Mouse (Mus musculus): ENCODE data around the gene Skor1. TPM values are rescaled to one million over a fixed set of nuclear protein-coding genes. Genes with fewer than 3 reads are reported as not detected.

Skor1 gene
- polyA plus RNA-seq, 1 experiment, result 1.2 TPM

GRCm38 (mm10) chr9:63147786-63148409 is 863 bp downstream of the Skor1 start:
- peaks cover 41% of the 10 kb centered on the region for H3K4me1 ChIP-seq (ENCODE audit: control insufficient read depth, insufficient read depth, low read length)
- no peak overlapping the region; the same call in 1 of the 2 replicates for H3K4me3 ChIP-seq (ENCODE audit: control insufficient read depth, low read depth, low read length)
- no peaks in the 10 kb centered on the region for H3K36me3 ChIP-seq (ENCODE audit: control insufficient read depth, insufficient read depth, low read length)
- no peak overlapping the region for H3K27ac ChIP-seq (ENCODE audit: control insufficient read depth, insufficient read depth, low read depth, low read length)
- TF ChIP-seq POLR2A (IDR thresholded peaks at IDR 0.05; ENCODE audit: control insufficient read depth, low read depth, low read length), result no peak
- TF ChIP-seq CTCF (IDR thresholded peaks at IDR 0.05; ENCODE audit: control insufficient read depth, insufficient read depth, insufficient replicate concordance, low read depth, low read length), result no peak
- H3K27me3 ChIP-seq (ENCODE audit: control insufficient read depth, insufficient read depth, low read length), result peaks cover 15% of the 10 kb centered on the region

- Histone ChIP-seq H3K36me3 (ENCODE audit: control insufficient read depth, insufficient read depth, low read length) (no peaks in the 10 kb centered on the region), H3K27ac (ENCODE audit: control insufficient read depth, insufficient read depth, low read depth, low read length) (no peak overlapping the region), H3K4me1 (ENCODE audit: control insufficient read depth, insufficient read depth, low read length) (peaks cover 46% of the 10 kb centered on the region), H3K4me3 (ENCODE audit: control insufficient read depth, low read depth, low read length) (no peak overlapping the region), H3K27me3 (ENCODE audit: control insufficient read depth, insufficient read depth, low read length) (peaks cover 15% of the 10 kb centered on the region)
- TF ChIP-seq POLR2A (IDR thresholded peaks at IDR 0.05; ENCODE audit: control insufficient read depth, low read depth, low read length), result no peak
- no peak for TF ChIP-seq CTCF (IDR thresholded peaks at IDR 0.05; ENCODE audit: control insufficient read depth, insufficient read depth, insufficient replicate concordance, low read depth, low read length)
Observed at GRCm38 (mm10) chr9:63147296-63147695, 1.5 kb downstream of the Skor1 start.

- Histone ChIP-seq H3K4me1 (ENCODE audit: control insufficient read depth, insufficient read depth, low read length) (peaks cover 46% of the 10 kb centered on the region), H3K36me3 (ENCODE audit: control insufficient read depth, insufficient read depth, low read length) (no peaks in the 10 kb centered on the region), H3K27me3 (ENCODE audit: control insufficient read depth, insufficient read depth, low read length) (peaks cover 15% of the 10 kb centered on the region)
Observed at GRCm38 (mm10) chr9:63146856-63147274, 1.9 kb downstream of the Skor1 start.

GRCm38 (mm10) chr9:63146126-63146855 is 2.5 kb downstream of the Skor1 start:
- Histone ChIP-seq H3K27me3 (ENCODE audit: control insufficient read depth, insufficient read depth, low read length) (peaks cover 15% of the 10 kb centered on the region), H3K4me1 (ENCODE audit: control insufficient read depth, insufficient read depth, low read length) (peaks cover 43% of the 10 kb centered on the region), H3K36me3 (ENCODE audit: control insufficient read depth, insufficient read depth, low read length) (no peaks in the 10 kb centered on the region), H3K4me3 (ENCODE audit: control insufficient read depth, low read depth, low read length) (no peak overlapping the region), H3K27ac (ENCODE audit: control insufficient read depth, insufficient read depth, low read depth, low read length) (no peak overlapping the region)
- TF ChIP-seq CTCF (IDR thresholded peaks at IDR 0.05; ENCODE audit: control insufficient read depth, insufficient read depth, insufficient replicate concordance, low read depth, low read length), result no peak
- TF ChIP-seq POLR2A (IDR thresholded peaks at IDR 0.05; ENCODE audit: control insufficient read depth, low read depth, low read length), result no peak

More at GRCm38 (mm10) chr9:63146856-63147274, 1.9 kb downstream of the Skor1 start:
- H3K27ac ChIP-seq (ENCODE audit: control insufficient read depth, insufficient read depth, low read depth, low read length), result no peak overlapping the region
- no peak overlapping the region for H3K4me3 ChIP-seq (ENCODE audit: control insufficient read depth, low read depth, low read length)
- TF ChIP-seq POLR2A (IDR thresholded peaks at IDR 0.05; ENCODE audit: control insufficient read depth, low read depth, low read length) (no peak), CTCF (IDR thresholded peaks at IDR 0.05; ENCODE audit: control insufficient read depth, insufficient read depth, insufficient replicate concordance, low read depth, low read length) (no peak)

GRCm38 (mm10) chr9:63145249-63146125 is 3.3 kb downstream of the Skor1 start:
- no peak overlapping the region for H3K27ac ChIP-seq (ENCODE audit: control insufficient read depth, insufficient read depth, low read depth, low read length)
- H3K4me3 ChIP-seq (ENCODE audit: control insufficient read depth, low read depth, low read length), result no peak overlapping the region; the same call in none of the 2 replicates
- H3K4me1 ChIP-seq (ENCODE audit: control insufficient read depth, insufficient read depth, low read length), result peaks cover 42% of the 10 kb centered on the region
- TF ChIP-seq POLR2A (IDR thresholded peaks at IDR 0.05; ENCODE audit: control insufficient read depth, low read depth, low read length), result no peak
- TF ChIP-seq CTCF (IDR thresholded peaks at IDR 0.05; ENCODE audit: control insufficient read depth, insufficient read depth, insufficient replicate concordance, low read depth, low read length), result no peak
- peaks cover 15% of the 10 kb centered on the region for H3K27me3 ChIP-seq (ENCODE audit: control insufficient read depth, insufficient read depth, low read length)
- H3K36me3 ChIP-seq (ENCODE audit: control insufficient read depth, insufficient read depth, low read length), result no peaks in the 10 kb centered on the region

GRCm38 (mm10) chr9:63144502-63145248 is 4.1 kb downstream of the Skor1 start:
- H3K36me3 ChIP-seq (ENCODE audit: control insufficient read depth, insufficient read depth, low read length), result no peaks in the 10 kb centered on the region
- TF ChIP-seq CTCF (IDR thresholded peaks at IDR 0.05; ENCODE audit: control insufficient read depth, insufficient read depth, insufficient replicate concordance, low read depth, low read length) (no peak), POLR2A (IDR thresholded peaks at IDR 0.05; ENCODE audit: control insufficient read depth, low read depth, low read length) (no peak)
- peak overlapping the region; percentile 48 for H3K4me3 ChIP-seq (ENCODE audit: control insufficient read depth, low read depth, low read length)
- no peak overlapping the region for H3K27ac ChIP-seq (ENCODE audit: control insufficient read depth, insufficient read depth, low read depth, low read length)
- peaks cover 15% of the 10 kb centered on the region for H3K27me3 ChIP-seq (ENCODE audit: control insufficient read depth, insufficient read depth, low read length)
- peaks cover 41% of the 10 kb centered on the region for H3K4me1 ChIP-seq (ENCODE audit: control insufficient read depth, insufficient read depth, low read length)
